Mouse (Mus musculus) forebrain, embryonic 14.5 days (tissue): ENCODE measurements at regions not wholly inside any gene's neighbourhood (a gene's known extent, or its start where the extent isn't known, plus 50 kb on each side); places are given as distances from the start of the nearest gene placed in this dataset.

Experiments used
- ATAC-seq: fragments of 200-750 bp; cut with Nextera tagmentation; 2 replicates; pipeline ENCODE4 v1.8.0; 2017; ENCODE audit warnings: mild to moderate bottlenecking, moderate library complexity
- DNase-seq: peaks from one replicate; pipeline ENCODE4 v3.0.0-alpha.2; 2015; ENCODE audit warnings: low spot score
- H3K27ac ChIP-seq: fragments of 300-500 bp; sonication (generic); 2 replicates; pipeline ENCODE4 v1.5.1; 2014; ENCODE audit warnings: low read depth, mild to moderate bottlenecking, control low read depth, low read length, moderate library complexity
- H3K27me3 ChIP-seq: fragments of 300-500 bp; sonication (generic); replicated peaks from 2 replicates; pipeline ENCODE4 v1.6.1; 2014; ENCODE audit warnings: low read length, control low read depth, mixed read lengths; ENCODE audit not compliant: control insufficient read depth, insufficient read depth
- H3K36me3 ChIP-seq: fragments of 300-500 bp; sonication (generic); 2 replicates; pipeline ENCODE4 v1.6.1; 2014; ENCODE audit warnings: low read length, control low read depth; ENCODE audit not compliant: control insufficient read depth, insufficient read depth
- H3K4me1 ChIP-seq: fragments of 300-500 bp; sonication (generic); 2 replicates; pipeline ENCODE4 v1.6.1; 2014; ENCODE audit warnings: antibody characterized with exemption, low read length, control low read depth; ENCODE audit not compliant: control insufficient read depth, insufficient read depth
- H3K4me2 ChIP-seq: fragments of 300-500 bp; sonication (generic); 2 replicates; pipeline ENCODE4 v1.6.1; 2014; ENCODE audit warnings: mild to moderate bottlenecking, control low read depth, low read length
- H3K4me3 ChIP-seq: fragments of 300-500 bp; sonication (generic); 2 replicates; pipeline ENCODE4 v1.5.1; 2014; ENCODE audit warnings: low read depth, low read length, control low read depth
- H3K9ac ChIP-seq: fragments of 300-500 bp; sonication (generic); 2 replicates; pipeline ENCODE4 v1.6.1; 2014; ENCODE audit warnings: mild to moderate bottlenecking, low read length, control low read depth, moderate library complexity
- H3K9me3 ChIP-seq: fragments of 300-500 bp; sonication (generic); replicated peaks from 2 replicates; pipeline ENCODE4 v1.6.1; 2016; ENCODE audit warnings: low read length, control low read depth, mixed read lengths; ENCODE audit not compliant: control insufficient read depth
- WGBS: fragments of 180-500 bp; shearing (Covaris S2); extraction: QIAGEN DNeasy Blood & Tissue Kit; methylation state at CpG from one replicate; pipeline ENCODE4 v1.1.7; 2014; 5-methylcytosine and 5-hydroxymethylcytosine counted together

DNA sequence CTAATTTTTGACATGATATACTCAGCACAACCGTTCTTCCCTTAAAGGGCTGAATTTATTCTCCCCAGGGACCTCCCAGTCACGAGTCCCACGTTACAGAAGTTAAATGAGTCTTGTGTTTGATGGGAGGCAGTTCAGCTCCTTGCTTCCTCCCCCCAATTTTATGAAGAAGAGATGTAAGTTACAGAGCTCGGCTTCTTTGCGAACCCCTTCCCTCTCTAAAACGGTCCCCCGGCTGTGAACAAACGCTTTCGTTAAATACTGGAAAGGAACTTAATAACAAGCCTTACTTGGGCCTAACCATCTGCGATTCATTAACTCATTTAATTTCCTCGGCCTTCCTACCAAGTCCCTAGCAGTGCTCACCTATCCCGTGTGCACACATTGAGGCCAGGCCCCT is 84.9 kb upstream of the A530016L24Rik start:
- Histone ChIP-seq H3K9me3 (no peaks in the 10 kb centered on the region), H3K27me3 (no peaks in the 10 kb centered on the region), H3K9ac (no peak overlapping the region), H3K4me3 (no peak overlapping the region), H3K27ac (no peak overlapping the region), H3K36me3 (no peaks in the 10 kb centered on the region), H3K4me2 (no peak overlapping the region), H3K4me1 (no peaks in the 10 kb centered on the region)
- WGBS = 56% methylated on average over 12 of the region's 12 CpGs
- no peak for ATAC-seq
- no peak for DNase-seq

DNA sequence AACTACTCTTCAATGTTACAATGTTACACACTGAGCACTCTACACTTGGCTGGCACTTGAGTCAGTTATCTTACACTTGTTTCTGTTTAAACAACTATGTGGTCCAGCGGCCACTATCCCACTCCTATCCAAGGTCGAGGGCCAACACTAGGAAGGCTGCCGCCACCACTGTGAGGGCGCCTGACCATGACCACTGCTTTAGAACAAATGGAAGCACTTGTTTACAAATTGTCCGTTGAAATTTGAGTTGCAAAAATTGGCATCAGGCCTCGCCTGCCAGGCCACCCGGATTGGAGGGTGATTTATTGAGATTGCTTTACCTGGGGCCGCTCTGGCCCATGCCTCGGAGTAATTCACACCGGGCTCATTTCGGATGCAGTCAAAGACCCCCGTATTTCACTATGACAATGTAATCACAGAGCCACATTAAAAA is 83.5 kb upstream of the A530016L24Rik start:
- no peak overlapping the region for H3K4me3 ChIP-seq
- no peak overlapping the region for H3K9ac ChIP-seq
- H3K4me2 ChIP-seq = no peak overlapping the region
- no peaks in the 10 kb centered on the region for H3K4me1 ChIP-seq
- no peaks in the 10 kb centered on the region for H3K27me3 ChIP-seq
- ATAC-seq (no peak), DNase-seq (no peak)
- 90% methylated on average over 12 of the region's 12 CpGs for WGBS
- no peaks in the 10 kb centered on the region for H3K36me3 ChIP-seq
- no peaks in the 10 kb centered on the region for H3K9me3 ChIP-seq
- no peak overlapping the region for H3K27ac ChIP-seq

DNA sequence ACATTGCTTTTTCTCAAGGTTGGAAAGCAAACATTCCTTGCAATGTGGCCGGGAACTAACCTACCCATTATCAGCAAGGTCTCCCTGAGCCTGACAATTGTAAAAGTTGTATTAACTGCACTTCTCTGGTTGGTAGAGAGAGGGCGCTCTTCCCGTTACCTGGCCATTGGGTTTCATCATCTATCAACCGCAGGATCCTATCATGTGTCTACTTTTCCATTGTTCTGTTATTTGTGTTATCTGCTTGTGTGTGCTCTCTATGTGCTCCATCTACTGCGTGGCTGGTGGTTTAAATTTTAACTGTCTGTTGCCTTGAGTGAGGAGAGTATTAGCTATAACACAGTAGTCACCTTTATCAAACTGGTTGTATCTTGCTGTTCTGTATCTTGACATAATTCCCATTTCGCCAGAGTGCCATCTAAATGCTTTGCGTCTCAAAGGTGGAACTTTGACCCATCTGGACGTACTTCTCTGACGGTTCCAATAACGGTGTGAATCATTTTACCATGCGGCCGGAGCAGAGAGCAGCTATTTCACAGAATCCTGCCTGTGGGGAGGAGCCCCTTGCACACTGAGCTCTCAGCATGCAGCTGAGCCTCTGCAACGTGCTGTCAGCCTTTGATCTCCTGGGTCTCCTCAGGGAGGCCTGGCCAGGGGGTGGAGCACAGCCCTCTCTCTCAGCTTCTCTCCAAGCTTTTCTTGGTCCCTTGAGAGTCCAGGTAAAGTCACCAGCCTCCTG is 77.5 kb upstream of the A530016L24Rik start:
- peaks cover 16% of the 10 kb centered on the region for H3K4me1 ChIP-seq
- H3K4me3 ChIP-seq = no peak overlapping the region
- DNase-seq (no peak), ATAC-seq (peak; percentile 10; the same call in 1 of the 2 replicates)
- no peak overlapping the region for H3K4me2 ChIP-seq
- no peaks in the 10 kb centered on the region for H3K9me3 ChIP-seq
- H3K9ac ChIP-seq = no peak overlapping the region
- WGBS = 26% methylated on average over 13 of the region's 13 CpGs
- no peaks in the 10 kb centered on the region for H3K27me3 ChIP-seq
- no peaks in the 10 kb centered on the region for H3K36me3 ChIP-seq
- H3K27ac ChIP-seq = no peak overlapping the region

DNA sequence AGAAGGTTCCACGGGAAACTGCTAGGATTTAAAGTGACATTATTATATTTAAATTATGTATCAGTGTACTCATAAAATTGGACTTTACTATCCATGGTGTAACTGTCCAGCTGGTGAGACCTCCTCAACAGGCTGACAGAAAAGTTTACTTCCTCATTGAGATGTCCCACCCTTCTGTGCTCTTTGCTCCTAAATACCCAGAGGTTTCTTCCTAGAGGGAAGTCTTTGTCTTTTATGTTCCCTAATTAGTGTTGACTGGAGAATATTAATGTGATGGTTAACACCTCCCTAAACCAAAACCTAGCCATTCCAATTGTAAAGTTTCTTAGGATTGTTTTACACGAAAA is 76.9 kb upstream of the A530016L24Rik start:
- H3K4me1 ChIP-seq = peaks cover 16% of the 10 kb centered on the region
- H3K36me3 ChIP-seq = no peaks in the 10 kb centered on the region
- H3K27ac ChIP-seq = no peak overlapping the region
- no peaks in the 10 kb centered on the region for H3K9me3 ChIP-seq
- no peaks in the 10 kb centered on the region for H3K27me3 ChIP-seq
- 52% methylated on average over 2 of the region's 2 CpGs for WGBS
- no peak overlapping the region for H3K4me2 ChIP-seq
- ATAC-seq = no peak
- no peak overlapping the region for H3K9ac ChIP-seq
- DNase-seq = no peak
- no peak overlapping the region for H3K4me3 ChIP-seq

DNA sequence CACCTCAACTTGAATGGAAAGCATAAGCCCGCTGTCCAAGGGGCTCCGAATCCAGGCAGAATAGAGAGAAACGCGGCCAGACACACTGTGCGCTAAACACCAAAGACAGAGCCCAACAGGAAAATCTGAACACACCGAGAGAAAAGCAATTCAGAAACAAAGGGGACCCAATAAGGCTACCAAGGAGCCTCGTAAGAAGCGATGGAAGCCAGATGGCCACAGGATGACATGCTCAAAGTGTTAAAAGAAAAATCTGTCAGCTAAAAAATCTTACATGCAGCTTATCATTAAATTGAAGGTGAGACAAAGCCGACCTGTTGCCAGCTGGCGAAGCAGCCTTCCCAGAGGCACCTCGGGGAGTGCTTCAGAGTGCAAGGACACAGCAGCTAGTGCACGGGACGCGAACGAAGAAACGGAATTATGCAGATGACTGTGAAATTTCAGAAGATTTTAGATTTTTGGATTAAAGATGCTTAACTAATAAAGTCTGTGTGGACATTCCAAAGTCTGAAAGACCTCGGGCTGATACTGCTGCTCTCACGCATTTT is 73.2 kb upstream of the A530016L24Rik start:
- peak; percentile 80 for DNase-seq
- Histone ChIP-seq H3K9me3 (no peaks in the 10 kb centered on the region), H3K27me3 (no peaks in the 10 kb centered on the region), H3K4me3 (no peak overlapping the region), H3K36me3 (no peaks in the 10 kb centered on the region), H3K4me2 (no peak overlapping the region), H3K9ac (no peak overlapping the region; the same call in 1 of the 2 replicates), H3K27ac (peak overlapping the region; percentile 77), H3K4me1 (peaks cover 16% of the 10 kb centered on the region)
- ATAC-seq = peak; percentile 73
- 64% methylated on average over 18 of the region's 18 CpGs for WGBS

DNA sequence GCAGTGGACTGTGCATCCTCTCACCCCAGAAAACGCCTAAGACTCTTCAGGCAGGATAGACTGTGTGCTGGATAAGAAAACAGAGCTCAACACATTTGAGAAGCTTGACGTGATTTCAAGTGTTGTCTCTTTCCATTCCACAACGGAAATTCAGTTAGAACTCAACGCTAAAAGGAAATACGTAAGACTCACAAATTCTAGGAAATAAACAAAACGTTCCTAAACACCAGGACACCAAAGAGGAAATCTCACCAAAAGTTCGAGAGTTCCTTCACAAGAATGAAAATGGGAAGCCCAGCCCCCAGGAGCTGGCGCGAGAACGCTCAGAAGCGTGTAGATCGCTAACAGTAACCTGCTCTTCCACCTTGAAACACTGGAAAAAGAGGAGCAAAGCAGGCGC is 72.7 kb upstream of the A530016L24Rik start:
- no peaks in the 10 kb centered on the region for H3K36me3 ChIP-seq
- DNase-seq (no peak), ATAC-seq (no peak)
- no peak overlapping the region for H3K9ac ChIP-seq
- H3K4me1 ChIP-seq = peaks cover 14% of the 10 kb centered on the region
- H3K4me2 ChIP-seq = no peak overlapping the region
- WGBS = 87% methylated on average over 13 of the region's 13 CpGs
- 0 out of 2 replicates have a peak overlapping the region, but pooled peaks have one; percentile 21 for H3K27ac ChIP-seq
- H3K9me3 ChIP-seq = no peaks in the 10 kb centered on the region
- no peaks in the 10 kb centered on the region for H3K27me3 ChIP-seq
- H3K4me3 ChIP-seq = no peak overlapping the region

DNA sequence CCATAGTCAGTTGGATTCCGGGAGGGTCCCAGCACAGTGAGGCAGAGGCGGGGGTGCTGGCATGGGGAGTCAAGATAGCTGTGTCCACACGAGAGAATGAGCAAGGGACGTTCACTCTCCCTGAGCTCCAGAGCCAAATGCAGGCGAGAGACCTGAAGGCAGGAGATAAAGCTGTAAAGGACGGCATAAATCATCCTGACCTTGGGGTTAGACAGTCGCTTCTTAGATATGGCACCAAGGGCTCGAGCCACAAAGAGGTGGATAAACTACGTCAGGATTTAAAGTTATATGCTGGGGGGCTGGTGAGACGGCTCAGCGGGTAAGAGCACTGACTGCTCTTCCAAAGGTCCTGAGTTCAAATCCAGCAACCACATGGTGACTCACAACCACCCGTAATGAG is 70.6 kb upstream of the A530016L24Rik start:
- Histone ChIP-seq H3K27me3 (no peaks in the 10 kb centered on the region), H3K36me3 (no peaks in the 10 kb centered on the region), H3K9ac (no peak overlapping the region), H3K4me2 (no peak overlapping the region), H3K4me1 (peaks cover 12% of the 10 kb centered on the region), H3K27ac (no peak overlapping the region), H3K4me3 (no peak overlapping the region), H3K9me3 (no peaks in the 10 kb centered on the region)
- DNase-seq = no peak
- ATAC-seq = no peak
- WGBS = 88% methylated on average over 12 of the region's 12 CpGs

DNA sequence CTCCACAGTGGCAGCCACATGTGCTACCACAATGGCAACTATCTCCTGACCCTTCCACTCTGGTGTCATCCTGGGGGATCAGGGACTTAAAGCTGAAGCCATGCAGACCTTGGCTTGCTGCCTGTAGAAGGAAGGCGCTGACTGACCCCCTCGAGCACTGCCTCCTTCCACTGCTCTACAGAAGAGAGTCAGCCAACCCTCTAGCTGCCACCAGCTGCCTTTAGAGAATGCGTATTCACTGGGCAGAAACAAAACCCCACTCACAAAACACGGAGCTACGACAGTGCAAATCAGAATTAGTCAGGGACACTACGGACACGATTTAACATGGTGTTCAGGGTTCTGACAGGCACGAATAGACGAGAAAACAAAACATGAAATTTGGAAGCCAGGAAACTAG is 67.1 kb upstream of the A530016L24Rik start:
- no peak overlapping the region for H3K27ac ChIP-seq

DNA sequence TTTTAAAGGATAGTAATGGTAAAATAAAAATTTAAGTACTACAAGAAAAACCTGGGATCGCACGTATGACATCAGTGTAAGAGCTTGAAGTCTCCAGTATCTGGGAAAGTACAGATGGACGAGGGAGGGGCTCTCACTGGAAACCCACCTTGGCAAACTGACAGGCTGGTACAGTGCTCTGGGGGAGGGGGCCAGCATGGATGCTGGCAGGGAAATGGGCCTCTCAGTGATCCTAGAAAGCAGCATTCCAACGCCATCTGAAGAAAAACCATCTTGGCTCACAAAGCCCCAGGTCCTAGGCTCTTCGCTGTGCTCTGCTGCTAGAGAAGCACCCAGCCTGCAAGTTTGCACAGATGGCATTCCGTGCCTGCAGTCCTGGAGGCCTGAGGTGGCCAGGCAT is 65.1 kb upstream of the A530016L24Rik start:
- WGBS = 75% methylated on average over 6 of the region's 6 CpGs
- no peak overlapping the region for H3K9ac ChIP-seq
- ATAC-seq (peak; percentile 63; the same call in 1 of the 2 replicates), DNase-seq (peak; percentile 78)
- peaks cover 2% of the 10 kb centered on the region; the same call in 1 of the 2 replicates for H3K4me1 ChIP-seq
- H3K9me3 ChIP-seq = no peaks in the 10 kb centered on the region
- H3K27me3 ChIP-seq = no peaks in the 10 kb centered on the region
- no peak overlapping the region for H3K4me3 ChIP-seq
- peak overlapping the region; percentile 73; the same call in 1 of the 2 replicates for H3K27ac ChIP-seq
- H3K36me3 ChIP-seq = no peaks in the 10 kb centered on the region
- no peak overlapping the region for H3K4me2 ChIP-seq

More for the DNA sequence above, 67.1 kb upstream of the A530016L24Rik start:
- ATAC-seq (no peak), DNase-seq (peak; percentile 45)
- WGBS = 49% methylated on average over 9 of the region's 9 CpGs
- H3K4me3 ChIP-seq = no peak overlapping the region
- no peak overlapping the region for H3K9ac ChIP-seq
- H3K27me3 ChIP-seq = no peaks in the 10 kb centered on the region
- H3K36me3 ChIP-seq = no peaks in the 10 kb centered on the region
- no peak overlapping the region for H3K4me2 ChIP-seq
- no peaks in the 10 kb centered on the region for H3K9me3 ChIP-seq
- H3K4me1 ChIP-seq = peaks cover 2% of the 10 kb centered on the region; the same call in 1 of the 2 replicates
